Mouse (Mus musculus) hindbrain, embryonic 16.5 days (tissue): ENCODE results near the gene Myo9b. TPM values are rescaled to one million over a fixed set of nuclear protein-coding genes. Genes with fewer than 3 reads are reported as not detected.
"Not testable (repeated sequence)": the region's sequence is repeated elsewhere in the genome, so short reads cannot be mapped to it uniquely, and the experiment has no call there.

ENCODE experiments used
- ATAC-seq: fragments of 200-750 bp; cut with Nextera tagmentation; 2 replicates; pipeline ENCODE4 v1.8.0; 2017; ENCODE audit warnings: moderate TSS enrichment, moderate library complexity
- H3K27ac ChIP-seq: fragments of 300-500 bp; sonication (generic); 2 replicates; pipeline ENCODE4 v1.5.1; 2014; ENCODE audit warnings: low read depth, mild to moderate bottlenecking, control low read depth, low read length, moderate library complexity
- H3K27me3 ChIP-seq: fragments of 300-500 bp; sonication (generic); replicated peaks from 2 replicates; pipeline ENCODE4 v1.6.1; 2014; ENCODE audit warnings: low read length; ENCODE audit not compliant: control insufficient read depth, insufficient read depth
- H3K36me3 ChIP-seq: fragments of 300-500 bp; sonication (generic); 2 replicates; pipeline ENCODE4 v1.6.1; 2014; ENCODE audit warnings: mild to moderate bottlenecking, low read length, moderate library complexity, mixed read lengths; ENCODE audit not compliant: control insufficient read depth, insufficient read depth
- H3K4me1 ChIP-seq: fragments of 300-500 bp; sonication (generic); 2 replicates; pipeline ENCODE4 v1.6.1; 2014; ENCODE audit warnings: low read depth, low read length; ENCODE audit not compliant: control insufficient read depth, insufficient read depth
- H3K4me2 ChIP-seq: fragments of 300-500 bp; sonication (generic); 2 replicates; pipeline ENCODE4 v1.6.1; 2014; ENCODE audit warnings: mild to moderate bottlenecking, low read length, control low read depth, moderate library complexity
- H3K4me3 ChIP-seq: fragments of 300-500 bp; sonication (generic); 2 replicates; pipeline ENCODE4 v1.5.1; 2014; ENCODE audit warnings: mild to moderate bottlenecking, low read length, control low read depth, moderate library complexity
- H3K9ac ChIP-seq: fragments of 300-500 bp; sonication (generic); 2 replicates; pipeline ENCODE4 v1.6.1; 2014; ENCODE audit warnings: low read depth, mild to moderate bottlenecking, control low read depth, low read length, moderate library complexity
- H3K9me3 ChIP-seq: fragments of 300-500 bp; sonication (generic); 2 replicates; pipeline ENCODE4 v1.6.1; 2014; ENCODE audit warnings: mild to moderate bottlenecking, low read length, moderate library complexity; ENCODE audit not compliant: control insufficient read depth
- WGBS: fragments of 180-500 bp; shearing (Covaris S2); extraction: QIAGEN DNeasy Blood & Tissue Kit; methylation state at CpG from one replicate; pipeline ENCODE4 v1.1.7; 2014; 5-methylcytosine and 5-hydroxymethylcytosine counted together
- polyA plus RNA-seq: library from polyadenylated mRNA; unstranded; fragments of >200 nt; fragmentation: Nextera tagmentation; extraction: Ambion mirVana; gene quantifications from 2 replicates; pipeline ENCODE4 v1.2.1, GENCODE M21; 2015

The Myo9b gene
- polyA plus RNA-seq, 1 experiment from 2014 or later = 13.1 TPM

- Histone ChIP-seq H3K27ac (no peak overlapping the region), H3K4me2 (no peak overlapping the region), H3K36me3 (peaks cover 13% of the 10 kb centered on the region), H3K4me3 (no peak overlapping the region), H3K9me3 (no peaks in the 10 kb centered on the region), H3K9ac (no peak overlapping the region), H3K4me1 (no peaks in the 10 kb centered on the region), H3K27me3 (no peaks in the 10 kb centered on the region)
- no peak for ATAC-seq
- 93% methylated on average over 10 of the region's 10 CpGs for WGBS
Observed at GRCm38 (mm10) chr8:71290911-71291310, 18.4 kb downstream of the Myo9b start.

GRCm38 (mm10) chr8:71291351-71291750 lies 18.8 kb downstream of the Myo9b start:
- 94% methylated on average over 6 of the region's 6 CpGs for WGBS
- Histone ChIP-seq H3K27ac (no peak overlapping the region), H3K27me3 (no peaks in the 10 kb centered on the region), H3K36me3 (peaks cover 13% of the 10 kb centered on the region), H3K4me1 (no peaks in the 10 kb centered on the region), H3K9ac (no peak overlapping the region), H3K4me2 (no peak overlapping the region), H3K9me3 (no peaks in the 10 kb centered on the region), H3K4me3 (no peak overlapping the region)
- no peak for ATAC-seq

GRCm38 (mm10) chr8:71293930-71294329 lies 21.4 kb downstream of the Myo9b start:
- 94% methylated on average over 3 of the region's 3 CpGs for WGBS
- not testable (repeated sequence) for ATAC-seq, H3K9me3 ChIP-seq, H3K4me1 ChIP-seq, H3K9ac ChIP-seq, H3K27ac ChIP-seq, H3K27me3 ChIP-seq, H3K4me3 ChIP-seq, H3K4me2 ChIP-seq
- peaks cover 18% of the 10 kb centered on the region for H3K36me3 ChIP-seq

- no peak for ATAC-seq
- no peaks in the 10 kb centered on the region for H3K27me3 ChIP-seq
- no peaks in the 10 kb centered on the region for H3K4me1 ChIP-seq
- WGBS = 89% methylated on average over 2 of the region's 2 CpGs
- H3K4me2 ChIP-seq = no peak overlapping the region
- H3K9ac ChIP-seq = no peak overlapping the region
- H3K27ac ChIP-seq = no peak overlapping the region
- H3K36me3 ChIP-seq = peaks cover 10% of the 10 kb centered on the region
- H3K4me3 ChIP-seq = no peak overlapping the region
- no peaks in the 10 kb centered on the region for H3K9me3 ChIP-seq
Observed at GRCm38 (mm10) chr8:71296188-71296621, 23.7 kb downstream of the Myo9b start.

- Histone ChIP-seq H3K27ac (no peak overlapping the region), H3K4me2 (no peak overlapping the region), H3K27me3 (no peaks in the 10 kb centered on the region), H3K9ac (no peak overlapping the region), H3K9me3 (no peaks in the 10 kb centered on the region), H3K4me1 (no peaks in the 10 kb centered on the region), H3K4me3 (no peak overlapping the region), H3K36me3 (peaks cover 7% of the 10 kb centered on the region)
- 94% methylated on average over 2 of the region's 2 CpGs for WGBS
- no peak for ATAC-seq
Observed at GRCm38 (mm10) chr8:71296784-71297183, 24.3 kb downstream of the Myo9b start.

GRCm38 (mm10) chr8:71297439-71297838 lies 24.9 kb downstream of the Myo9b start:
- Histone ChIP-seq H3K4me1 (no peaks in the 10 kb centered on the region), H3K27me3 (no peaks in the 10 kb centered on the region), H3K4me3 (no peak overlapping the region), H3K9ac (no peak overlapping the region), H3K4me2 (no peak overlapping the region), H3K36me3 (peaks cover 5% of the 10 kb centered on the region; the same call in 1 of the 2 replicates), H3K27ac (no peak overlapping the region), H3K9me3 (no peaks in the 10 kb centered on the region)
- WGBS = 95% methylated on average over 1 of the region's 1 CpGs
- no peak for ATAC-seq

- no peaks in the 10 kb centered on the region for H3K4me1 ChIP-seq
- 96% methylated on average over 3 of the region's 3 CpGs for WGBS
- ATAC-seq = no peak
- no peak overlapping the region for H3K4me3 ChIP-seq
- H3K36me3 ChIP-seq = peaks cover 5% of the 10 kb centered on the region; the same call in 1 of the 2 replicates
- no peak overlapping the region for H3K27ac ChIP-seq
- no peak overlapping the region for H3K4me2 ChIP-seq
- no peaks in the 10 kb centered on the region for H3K9me3 ChIP-seq
- no peak overlapping the region for H3K9ac ChIP-seq
- H3K27me3 ChIP-seq = no peaks in the 10 kb centered on the region
Observed at GRCm38 (mm10) chr8:71299716-71300115, 27.2 kb downstream of the Myo9b start.

GRCm38 (mm10) chr8:71302788-71303187 lies 30.3 kb downstream of the Myo9b start:
- H3K9me3 ChIP-seq = no peaks in the 10 kb centered on the region
- 100% methylated on average over 1 of the region's 1 CpGs for WGBS
- no peak overlapping the region for H3K4me3 ChIP-seq
- H3K27me3 ChIP-seq = no peaks in the 10 kb centered on the region
- no peak overlapping the region for H3K9ac ChIP-seq
- H3K4me1 ChIP-seq = no peaks in the 10 kb centered on the region
- no peak for ATAC-seq
- H3K27ac ChIP-seq = no peak overlapping the region
- no peak overlapping the region for H3K4me2 ChIP-seq
- H3K36me3 ChIP-seq = no peaks in the 10 kb centered on the region

- WGBS = 87% methylated on average over 1 of the region's 1 CpGs
- Histone ChIP-seq H3K36me3 (no peaks in the 10 kb centered on the region), H3K4me1 (no peaks in the 10 kb centered on the region), H3K27ac (no peak overlapping the region), H3K27me3 (no peaks in the 10 kb centered on the region), H3K4me3 (no peak overlapping the region), H3K9me3 (no peaks in the 10 kb centered on the region), H3K4me2 (no peak overlapping the region), H3K9ac (no peak overlapping the region)
- no peak; the same call in 1 of the 2 replicates for ATAC-seq
Observed at GRCm38 (mm10) chr8:71303632-71304031, 31.1 kb downstream of the Myo9b start.

GRCm38 (mm10) chr8:71305988-71306387 lies 33.5 kb downstream of the Myo9b start:
- WGBS = 85% methylated on average over 1 of the region's 1 CpGs
- H3K36me3 ChIP-seq = no peaks in the 10 kb centered on the region
- H3K9ac ChIP-seq = no peak overlapping the region
- no peak overlapping the region for H3K4me3 ChIP-seq
- H3K4me1 ChIP-seq = no peaks in the 10 kb centered on the region
- no peak overlapping the region for H3K4me2 ChIP-seq
- H3K9me3 ChIP-seq = no peaks in the 10 kb centered on the region
- H3K27ac ChIP-seq = no peak overlapping the region
- H3K27me3 ChIP-seq = no peaks in the 10 kb centered on the region
- no peak for ATAC-seq
